22 mouse cellular contexts compared by ENCODE assay signal in the genomic region with DNA sequence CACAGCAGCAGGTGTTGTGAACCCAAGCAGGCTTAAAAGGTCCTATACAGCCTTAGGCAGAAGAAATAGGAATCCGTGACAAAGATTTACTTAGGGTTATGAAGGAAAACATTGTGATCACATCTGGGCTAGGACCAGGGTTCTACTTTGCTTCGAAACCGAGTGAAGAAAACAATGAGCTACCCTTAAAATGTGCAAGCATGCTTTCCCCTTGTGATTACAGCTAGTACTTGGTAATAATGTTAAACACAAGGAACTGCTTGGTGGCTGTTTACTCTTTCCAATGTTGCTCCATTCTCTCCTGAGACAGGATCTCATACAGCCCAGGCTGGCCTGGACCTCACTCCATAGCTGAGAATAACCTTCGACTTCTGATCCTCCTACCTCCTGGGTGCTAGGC. TPM values are rescaled to one million over a fixed set of nuclear protein-coding genes. Genes with fewer than 3 reads are reported as not detected.
DNase-seq lines count a peak whose midpoint lies in the region; ATAC-seq and TF ChIP-seq lines count a peak whose summit lies in the region.
"Had no signal": no experiment of that assay in that cellular context is flagged by ENCODE, and none has a peak within 500 bp of the region (broad histone marks: within the 10 kb centered on the region; RNA-seq: fewer than 3 reads in every experiment).

No protein-coding gene starts in this region.

- no peak for TF ChIP-seq CTCF in hindbrain, postnatal 0 days (IDR thresholded peaks at IDR 0.05; ENCODE audit: low read depth)

- H3K9me3 ChIP-seq in hindbrain, embryonic 11.5 days (ENCODE audit: control insufficient read depth, low read length) = no peaks in the 10 kb centered on the region
- no peaks in the 10 kb centered on the region for H3K9me3 ChIP-seq in hindbrain, postnatal 0 days (ENCODE audit: low read length)
- no peaks in the 10 kb centered on the region for H3K9me3 ChIP-seq in forebrain, embryonic 11.5 days (ENCODE audit: control insufficient read depth, low read length)
- no peaks in the 10 kb centered on the region for H3K9me3 ChIP-seq in forebrain, embryonic 16.5 days (ENCODE audit: control insufficient read depth, low read length)
- no peaks in the 10 kb centered on the region for H3K9me3 ChIP-seq in midbrain, embryonic 14.5 days (ENCODE audit: control insufficient read depth, low read length)
- H3K9me3 ChIP-seq: embryonic facial prominence, embryonic 15.5 days; heart, embryonic 10.5 days; hindbrain, embryonic 15.5 days; limb, embryonic 13.5 days; liver, embryonic 13.5 days had no signal

- H3K27ac ChIP-seq in hindbrain, embryonic 11.5 days (ENCODE audit: low read depth, low read length) = peak overlapping the region; percentile 96
- H3K27ac ChIP-seq in hindbrain, postnatal 0 days = no peak overlapping the region
- peak overlapping the region; percentile 92 for H3K27ac ChIP-seq in forebrain, embryonic 11.5 days (ENCODE audit: low read depth, low read length)
- peak overlapping the region; percentile 14; the same call in 1 of the 2 replicates for H3K27ac ChIP-seq in forebrain, embryonic 16.5 days (ENCODE audit: low read length)
- H3K27ac ChIP-seq in midbrain, embryonic 14.5 days (replicated peaks; ENCODE audit: low read depth, low read length) = peak overlapping the region; percentile 85; the same call in 1 of the 2 replicates
- H3K27ac ChIP-seq: embryonic facial prominence, embryonic 15.5 days; heart, embryonic 10.5 days; limb, embryonic 13.5 days; liver, embryonic 13.5 days; stomach, postnatal 0 days had no signal

- no peak for ATAC-seq in hindbrain, embryonic 11.5 days (ENCODE audit: low FRiP score)
- ATAC-seq in hindbrain, postnatal 0 days = no peak
- no peak for ATAC-seq in forebrain, embryonic 11.5 days (replicated peaks; ENCODE audit: low FRiP score)
- no peak for ATAC-seq in forebrain, embryonic 16.5 days
- no peak for ATAC-seq in midbrain, embryonic 14.5 days (ENCODE audit: low FRiP score, low TSS enrichment)

- H3K4me2 ChIP-seq in hindbrain, embryonic 11.5 days (replicated peaks; ENCODE audit: low read depth, low read length) = peak overlapping the region; percentile 15; the same call in 1 of the 2 replicates
- no peak overlapping the region for H3K4me2 ChIP-seq in hindbrain, postnatal 0 days (ENCODE audit: low read depth, low read length)
- peak overlapping the region; percentile 13; the same call in 1 of the 2 replicates for H3K4me2 ChIP-seq in forebrain, embryonic 11.5 days (ENCODE audit: low read depth, low read length, severe bottlenecking)
- H3K4me2 ChIP-seq in forebrain, embryonic 16.5 days (ENCODE audit: low read length) = no peak overlapping the region
- no peak overlapping the region for H3K4me2 ChIP-seq in midbrain, embryonic 14.5 days (ENCODE audit: low read length)
- H3K4me2 ChIP-seq: embryonic facial prominence, embryonic 15.5 days; limb, embryonic 13.5 days; liver, embryonic 13.5 days; lung, embryonic 14.5 days had no signal

- H3K4me1 ChIP-seq in hindbrain, embryonic 11.5 days (replicated peaks; ENCODE audit: control insufficient read depth, insufficient read depth, low read length) = peaks cover 35% of the 10 kb centered on the region
- peaks cover 8% of the 10 kb centered on the region for H3K4me1 ChIP-seq in hindbrain, postnatal 0 days (ENCODE audit: insufficient read depth, low read length)
- peaks cover 66% of the 10 kb centered on the region for H3K4me1 ChIP-seq in forebrain, embryonic 11.5 days (replicated peaks; ENCODE audit: control insufficient read depth, insufficient read depth, low read length)
- peaks cover 39% of the 10 kb centered on the region for H3K4me1 ChIP-seq in forebrain, embryonic 16.5 days (replicated peaks; ENCODE audit: control insufficient read depth, insufficient read depth, low read length)
- peaks cover 55% of the 10 kb centered on the region for H3K4me1 ChIP-seq in midbrain, embryonic 14.5 days (ENCODE audit: control insufficient read depth, insufficient read depth, low read length)

- H3K36me3 ChIP-seq in hindbrain, embryonic 11.5 days (ENCODE audit: control insufficient read depth, insufficient read depth, low read length) = no peaks in the 10 kb centered on the region
- no peaks in the 10 kb centered on the region for H3K36me3 ChIP-seq in hindbrain, postnatal 0 days (ENCODE audit: insufficient read depth, low read length)
- no peaks in the 10 kb centered on the region; the same call in 1 of the 2 replicates for H3K36me3 ChIP-seq in forebrain, embryonic 11.5 days (ENCODE audit: control insufficient read depth, insufficient read depth, low read length)
- H3K36me3 ChIP-seq in forebrain, embryonic 16.5 days (ENCODE audit: control insufficient read depth, insufficient read depth) = no peaks in the 10 kb centered on the region
- H3K36me3 ChIP-seq in midbrain, embryonic 14.5 days (ENCODE audit: control insufficient read depth, insufficient read depth, low read length) = 0 out of 2 replicates have a peak, but pooled peaks cover 5% of the 10 kb centered on the region
- H3K36me3 ChIP-seq: embryonic facial prominence, embryonic 15.5 days; heart, embryonic 10.5 days; hindbrain, embryonic 15.5 days; limb, embryonic 13.5 days; liver, embryonic 13.5 days had no signal

- H3K9ac ChIP-seq in hindbrain, embryonic 11.5 days (ENCODE audit: low read depth, low read length) = peak overlapping the region; percentile 35; the same call in 1 of the 2 replicates
- H3K9ac ChIP-seq in hindbrain, postnatal 0 days (replicated peaks; ENCODE audit: low read length) = no peak overlapping the region
- H3K9ac ChIP-seq in forebrain, embryonic 11.5 days (ENCODE audit: low read length) = peak overlapping the region; percentile 18; the same call in 1 of the 2 replicates
- H3K9ac ChIP-seq in forebrain, embryonic 16.5 days (replicated peaks; ENCODE audit: low read depth, low read length) = no peak overlapping the region
- no peak overlapping the region for H3K9ac ChIP-seq in midbrain, embryonic 14.5 days (replicated peaks; ENCODE audit: low read length)
- H3K9ac ChIP-seq: embryonic facial prominence, embryonic 15.5 days; hindbrain, embryonic 15.5 days; limb, embryonic 13.5 days; liver, embryonic 13.5 days; lung, embryonic 14.5 days had no signal

- 18% methylated on average over 4 of the region's 4 CpGs for WGBS in hindbrain, embryonic 11.5 days
- 48% methylated on average over 4 of the region's 4 CpGs for WGBS in hindbrain, postnatal 0 days
- WGBS in forebrain, embryonic 11.5 days = 2% methylated on average over 4 of the region's 4 CpGs
- WGBS in forebrain, embryonic 16.5 days = 9% methylated on average over 4 of the region's 4 CpGs
- 12% methylated on average over 4 of the region's 4 CpGs for WGBS in midbrain, embryonic 14.5 days

- H3K4me3 ChIP-seq in hindbrain, embryonic 11.5 days (ENCODE audit: low read depth, low read length) = no peak overlapping the region
- H3K4me3 ChIP-seq in hindbrain, postnatal 0 days (ENCODE audit: low read length) = no peak overlapping the region
- H3K4me3 ChIP-seq in forebrain, embryonic 11.5 days (ENCODE audit: low read depth, low read length) = no peak overlapping the region
- no peak overlapping the region for H3K4me3 ChIP-seq in forebrain, embryonic 16.5 days (replicated peaks; ENCODE audit: low read length)
- H3K4me3 ChIP-seq in midbrain, embryonic 14.5 days (replicated peaks; ENCODE audit: low read depth, low read length) = no peak overlapping the region
- H3K4me3 ChIP-seq: embryonic facial prominence, embryonic 15.5 days; heart, embryonic 10.5 days; hindbrain, embryonic 15.5 days; limb, embryonic 13.5 days; liver, embryonic 13.5 days had no signal

- H3K27me3 ChIP-seq in hindbrain, embryonic 11.5 days (ENCODE audit: control insufficient read depth, insufficient read depth, low read length) = no peaks in the 10 kb centered on the region
- no peaks in the 10 kb centered on the region for H3K27me3 ChIP-seq in hindbrain, postnatal 0 days (ENCODE audit: insufficient read depth, low read length)
- no peaks in the 10 kb centered on the region for H3K27me3 ChIP-seq in forebrain, embryonic 11.5 days (ENCODE audit: control insufficient read depth, insufficient read depth, low read length)
- no peaks in the 10 kb centered on the region for H3K27me3 ChIP-seq in forebrain, embryonic 16.5 days (replicated peaks; ENCODE audit: control insufficient read depth, insufficient read depth, low read length)
- H3K27me3 ChIP-seq in midbrain, embryonic 14.5 days (ENCODE audit: control insufficient read depth, insufficient read depth, low read length) = no peaks in the 10 kb centered on the region
- H3K27me3 ChIP-seq: hindbrain, embryonic 15.5 days had no signal

- DNase-seq in hindbrain, embryonic 11.5 days (ENCODE audit: low spot score) = no peak
- DNase-seq in hindbrain, postnatal 0 days (ENCODE audit: low spot score) = no peak
- no peak for DNase-seq in forebrain, embryonic 11.5 days (ENCODE audit: low spot score)
- peak; percentile 23 for DNase-seq in midbrain, embryonic 14.5 days
- DNase-seq in cerebellum, adult 11 months = no peak
- DNase-seq in cerebellum, postnatal 4 days (ENCODE audit: low spot score in 2 of 2) = no peak
- DNase-seq: adrenal gland, postnatal 36 days; B cell, adult 2 months; cerebellum, adult 2 months; cerebellum, postnatal 36 days; kidney, adult 11 months; liver, embryonic 13.5 days; lung, embryonic 14.5 days; lung, postnatal 4 days had no signal

RNA-seq across cellular contexts. Expression of a gene that starts 20.2 kb away (rescaled TPM):
- 46.0 and 49.6 TPM in 2 replicates for polyA plus RNA-seq in hindbrain, embryonic 11.5 days (2014; fragmentation: Nextera tagmentation; extraction: Ambion mirVana)
- total RNA-seq in hindbrain, postnatal 0 days (2014; rRNA removed) = 2.3 and 6.3 TPM in 2 replicates
- polyA plus RNA-seq in hindbrain, postnatal 0 days (2015; fragmentation: Nextera tagmentation; extraction: Ambion mirVana) = 5.2 and 6.2 TPM in 2 replicates
- 81.2 and 83.8 TPM in 2 replicates for polyA plus RNA-seq in forebrain, embryonic 11.5 days (2014; fragmentation: Nextera tagmentation; extraction: Ambion mirVana)
- 8.3 and 8.5 TPM in 2 replicates for polyA plus RNA-seq in forebrain, embryonic 16.5 days (2015; fragmentation: Nextera tagmentation; extraction: Ambion mirVana)
- polyA plus RNA-seq in midbrain, embryonic 14.5 days (2014; fragmentation: Nextera tagmentation; extraction: Ambion mirVana) = 10.7 and 14.1 TPM in 2 replicates
- polyA plus RNA-seq: large intestine, adult 2 months; thymus, postnatal 0 days had no signal

RNA-seq across cellular contexts. Expression of a gene that starts 34.0 kb away (rescaled TPM):
- polyA plus RNA-seq in hindbrain, embryonic 11.5 days (2014; fragmentation: Nextera tagmentation; extraction: Ambion mirVana) = 4.0 and 6.5 TPM in 2 replicates
- 2.6 and 6.7 TPM in 2 replicates for total RNA-seq in hindbrain, postnatal 0 days (2014; rRNA removed)
- polyA plus RNA-seq in hindbrain, postnatal 0 days (2015; fragmentation: Nextera tagmentation; extraction: Ambion mirVana) = 5.9 and 6.3 TPM in 2 replicates
- polyA plus RNA-seq in forebrain, embryonic 11.5 days (2014; fragmentation: Nextera tagmentation; extraction: Ambion mirVana) = 5.4 and 6.6 TPM in 2 replicates
- 5.4 and 6.6 TPM in 2 replicates for polyA plus RNA-seq in forebrain, embryonic 16.5 days (2015; fragmentation: Nextera tagmentation; extraction: Ambion mirVana)
- polyA plus RNA-seq in midbrain, embryonic 14.5 days (2014; fragmentation: Nextera tagmentation; extraction: Ambion mirVana) = 5.2 and 6.5 TPM in 2 replicates

RNA-seq across cellular contexts. Expression of a gene that starts 59.9 kb away (rescaled TPM):
- polyA plus RNA-seq in hindbrain, embryonic 11.5 days (2014; fragmentation: Nextera tagmentation; extraction: Ambion mirVana) = 8.8 and 10.3 TPM in 2 replicates
- total RNA-seq in hindbrain, postnatal 0 days (2014; rRNA removed) = 51.1 and 56.8 TPM in 2 replicates
- polyA plus RNA-seq in hindbrain, postnatal 0 days (2015; fragmentation: Nextera tagmentation; extraction: Ambion mirVana) = 12.2 and 13.2 TPM in 2 replicates
- polyA plus RNA-seq in forebrain, embryonic 11.5 days (2014; fragmentation: Nextera tagmentation; extraction: Ambion mirVana) = 14.9 and 15.8 TPM in 2 replicates
- 13.8 and 15.2 TPM in 2 replicates for polyA plus RNA-seq in forebrain, embryonic 16.5 days (2015; fragmentation: Nextera tagmentation; extraction: Ambion mirVana)
- 14.9 and 17.3 TPM in 2 replicates for polyA plus RNA-seq in midbrain, embryonic 14.5 days (2014; fragmentation: Nextera tagmentation; extraction: Ambion mirVana)

Comparison
In these comparisons a context has a peak if more than half of its experiments do, and no peak if none do; other contexts are left out.
1. H3K4me2 ChIP-seq: peak in hindbrain, embryonic 11.5 days (single experiment) and forebrain, embryonic 11.5 days (single experiment); none in hindbrain, postnatal 0 days (single experiment), forebrain, embryonic 16.5 days (single experiment) and midbrain, embryonic 14.5 days (single experiment).
2. H3K9ac ChIP-seq: peak in hindbrain, embryonic 11.5 days (single experiment) and forebrain, embryonic 11.5 days (single experiment); none in hindbrain, postnatal 0 days (single experiment), forebrain, embryonic 16.5 days (single experiment) and midbrain, embryonic 14.5 days (single experiment).